Mouse (Mus musculus) liver, embryonic 14.5 days (tissue): ENCODE data around the gene Ufc1. TPM values are rescaled to one million over a fixed set of nuclear protein-coding genes. Genes with fewer than 3 reads are reported as not detected.

Experiments
- ATAC-seq: fragments of 200-750 bp; cut with Nextera tagmentation; 2 replicates; pipeline ENCODE4 v1.8.0; 2017; ENCODE audit warnings: moderate number of reproducible peaks, mild to moderate bottlenecking, moderate library complexity; ENCODE audit not compliant: insufficient read depth
- DNase-seq, 3 experiments: peaks; one replicate each; pipeline ENCODE4 v3.0.0-alpha.2; 2012 to 2013; ENCODE audit warnings: low read depth in 3 of 3, low spot score in 3 of 3
- H3K27ac ChIP-seq: fragments of 300-500 bp; sonication (generic); 2 replicates; pipeline ENCODE4 v1.5.1; 2014; ENCODE audit warnings: moderate library complexity, mild to moderate bottlenecking, control low read depth, inconsistent platforms
- H3K27me3 ChIP-seq: fragments of 300-500 bp; sonication (generic); 2 replicates; pipeline ENCODE4 v1.6.1; 2014; ENCODE audit warnings: mild to moderate bottlenecking, low read length, moderate library complexity; ENCODE audit not compliant: control insufficient read depth, insufficient read depth
- H3K36me3 ChIP-seq: fragments of 300-500 bp; sonication (generic); replicated peaks from 2 replicates; pipeline ENCODE4 v1.6.1; 2014; ENCODE audit warnings: low read depth; ENCODE audit not compliant: control insufficient read depth, insufficient read depth
- H3K4me1 ChIP-seq, 2 experiments: fragments of 200-500 bp in 1 of 2; fragments of 300-500 bp in 1 of 2; sonication (generic) in 1 of 2; replicated peaks; 2 replicates each; pipeline ENCODE4 v1.6.1; 2012 to 2014; ENCODE audit warnings: antibody characterized with exemption in 1 of 2, inconsistent platforms in 1 of 2, low read length in 1 of 2; ENCODE audit not compliant: control insufficient read depth in 2 of 2, insufficient read depth in 2 of 2
- H3K4me2 ChIP-seq: fragments of 300-500 bp; sonication (generic); 2 replicates; pipeline ENCODE4 v1.6.1; 2014; ENCODE audit warnings: low read depth, mild to moderate bottlenecking, control low read depth, moderate library complexity
- H3K4me3 ChIP-seq, 2 experiments: fragments of 200-500 bp in 1 of 2; fragments of 300-500 bp in 1 of 2; sonication (generic) in 1 of 2; 2 replicates each; pipeline ENCODE4 v1.5.1; 2012 to 2014; ENCODE audit warnings: low read depth in 2 of 2, low read length in 2 of 2, mild to moderate bottlenecking in 2 of 2, control low read depth in 1 of 2, inconsistent platforms in 1 of 2, moderate library complexity in 1 of 2; ENCODE audit not compliant: insufficient read depth in 1 of 2
- H3K9ac ChIP-seq: fragments of 300-500 bp; sonication (generic); replicated peaks from 2 replicates; pipeline ENCODE4 v1.6.1; 2014; ENCODE audit warnings: mild to moderate bottlenecking, control low read depth, moderate library complexity
- H3K9me3 ChIP-seq: fragments of 300-500 bp; sonication (generic); 2 replicates; pipeline ENCODE4 v1.6.1; 2016; ENCODE audit warnings: low read length, mixed read lengths; ENCODE audit not compliant: control insufficient read depth
- CTCF ChIP-seq: IDR thresholded peaks from 2 replicates; pipeline ENCODE4 v1.5.1; 2016; ENCODE audit warnings: antibody characterized with exemption, low read depth, control low read depth
- EP300 ChIP-seq: IDR thresholded peaks from 2 replicates; pipeline ENCODE4 v1.6.1; 2016; ENCODE audit warnings: antibody characterized with exemption, low read depth
- WGBS: fragments of 180-500 bp; shearing (Covaris S2); extraction: QIAGEN DNeasy Blood & Tissue Kit; methylation state at CpG from one replicate; pipeline ENCODE4 v1.1.7; 2014; ENCODE audit not compliant: insufficient replicate concordance; 5-methylcytosine and 5-hydroxymethylcytosine counted together
- polyA plus RNA-seq, 2 experiments: library from polyadenylated mRNA; depleted of rRNA in 1 of 2; stranded (reverse) in 1 of 2; unstranded in 1 of 2; fragments of >200 nt; fragmentation: Nextera tagmentation in 1 of 2; extraction: Ambion mirVana in 1 of 2; gene quantifications; 2 replicates each; pipeline versions ENCODE4 v1.2.1 to v1.2.3; 2012 to 2014

Ufc1 gene
- polyA plus RNA-seq, 2 experiments = 23.3 to 45.8 TPM

GRCm38 (mm10) chr1:171258921-171259320 is 35.9 kb downstream of the Ufc1 start:
- Histone ChIP-seq H3K36me3 (no peaks in the 10 kb centered on the region), H3K4me2 (no peak overlapping the region), H3K27me3 (peaks cover 7% of the 10 kb centered on the region), H3K9me3 (no peaks in the 10 kb centered on the region), H3K9ac (no peak overlapping the region; the same call in 1 of the 2 replicates), H3K27ac (no peak overlapping the region), H3K4me1 (peaks cover 0 to 16% of the 10 kb centered on the region in 2 experiments; a peak in 2 of 4 replicates), H3K4me3 (no peak overlapping the region)
- no peak for TF ChIP-seq EP300
- no peak for TF ChIP-seq CTCF
- ATAC-seq (no peak), DNase-seq (no peak)
- 58% methylated on average over 17 of the region's 17 CpGs for WGBS

- Histone ChIP-seq H3K4me2 (no peak overlapping the region), H3K27ac (no peak overlapping the region), H3K27me3 (peaks cover 10% of the 10 kb centered on the region), H3K9ac (no peak overlapping the region), H3K9me3 (no peaks in the 10 kb centered on the region), H3K4me1 (peaks cover 0 to 15% of the 10 kb centered on the region in 2 experiments; a peak in 2 of 4 replicates), H3K4me3 (no peak overlapping the region), H3K36me3 (no peaks in the 10 kb centered on the region)
- DNase-seq = no peak
- ATAC-seq = no peak
- no peak for TF ChIP-seq CTCF
- no peak for TF ChIP-seq EP300
- 62% methylated on average over 9 of the region's 9 CpGs for WGBS
These were observed 37.0 kb downstream of the Ufc1 start for GRCm38 (mm10) chr1:171257781-171258180.

DNA sequence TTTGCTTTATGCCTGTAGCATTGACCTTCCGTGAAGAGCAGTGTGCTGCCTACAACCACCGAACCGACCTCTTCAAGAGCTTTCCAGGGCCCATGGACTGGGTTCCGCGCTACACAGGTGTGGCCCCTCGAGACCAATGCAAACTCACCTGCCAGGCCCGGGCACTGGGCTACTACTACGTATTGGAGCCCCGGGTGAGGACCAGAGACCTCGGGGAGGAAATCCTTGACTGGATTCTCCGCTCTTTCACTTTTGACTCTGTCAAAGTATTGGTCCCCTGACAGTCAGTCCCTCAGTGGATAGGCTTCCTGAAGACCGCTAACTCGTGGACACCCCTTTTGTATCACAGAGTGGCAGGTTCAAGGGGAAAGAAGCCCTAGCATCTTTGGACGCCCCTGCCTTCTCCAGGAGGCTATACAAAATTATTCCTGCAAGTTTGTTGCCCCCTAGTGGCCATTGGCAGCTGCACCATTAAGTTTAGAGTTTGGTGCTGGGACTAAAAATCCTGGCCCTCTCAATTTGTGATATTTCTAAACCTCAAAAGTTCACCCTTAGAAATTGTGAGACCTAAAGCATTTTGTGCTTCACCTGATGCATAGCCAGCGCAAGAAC is 37.8 kb downstream of the Ufc1 start:
- peak; percentile 85 for TF ChIP-seq CTCF
- no peak for TF ChIP-seq EP300
- 53% methylated on average over 15 of the region's 15 CpGs for WGBS
- DNase-seq = peak in 1 of 3 experiments; percentile 63

DNA sequence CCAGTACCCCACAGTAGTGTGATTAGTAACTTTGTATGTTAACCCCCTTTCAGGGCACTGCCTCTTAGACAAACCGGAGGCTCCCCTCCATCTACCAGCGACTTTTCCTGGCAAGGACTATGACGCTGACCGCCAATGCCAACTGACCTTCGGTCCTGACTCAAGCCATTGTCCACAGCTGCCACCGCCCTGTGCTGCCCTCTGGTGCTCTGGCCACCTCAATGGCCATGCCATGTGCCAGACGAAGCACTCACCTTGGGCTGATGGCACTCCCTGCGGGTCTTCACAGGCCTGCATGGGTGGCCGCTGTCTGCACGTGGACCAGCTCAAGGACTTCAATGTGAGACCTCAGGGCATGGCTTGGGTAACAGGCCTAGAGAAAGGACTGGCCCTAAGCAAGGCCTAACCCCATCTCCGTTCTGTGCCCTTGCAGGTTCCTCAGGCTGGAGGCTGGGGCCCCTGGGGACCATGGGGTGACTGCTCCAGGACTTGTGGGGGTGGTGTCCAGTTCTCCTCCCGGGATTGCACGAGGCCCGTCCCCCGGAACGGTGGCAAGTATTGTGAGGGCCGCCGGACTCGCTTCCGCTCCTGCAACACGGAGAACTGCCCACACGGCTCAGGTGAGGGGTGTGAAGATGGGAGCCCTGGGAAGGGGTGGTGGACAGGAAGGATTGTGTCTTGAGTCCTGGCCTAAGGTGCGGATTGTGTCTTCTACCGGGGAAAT is 38.6 kb downstream of the Ufc1 start:
- DNase-seq = no peak
- TF ChIP-seq CTCF (no peak), EP300 (no peak)

More for the DNA sequence above, 37.8 kb downstream of the Ufc1 start:
- no peak for ATAC-seq
- H3K36me3 ChIP-seq = no peaks in the 10 kb centered on the region
- H3K9ac ChIP-seq = no peak overlapping the region
- H3K4me1 ChIP-seq = peaks cover 0 to 11% of the 10 kb centered on the region in 2 experiments; a peak in 2 of 4 replicates
- no peak overlapping the region for H3K4me2 ChIP-seq
- H3K4me3 ChIP-seq = no peak overlapping the region
- no peaks in the 10 kb centered on the region for H3K9me3 ChIP-seq
- H3K27me3 ChIP-seq = peaks cover 13% of the 10 kb centered on the region
- H3K27ac ChIP-seq = no peak overlapping the region

GRCm38 (mm10) chr1:171252415-171252814 is 42.4 kb downstream of the Ufc1 start:
- Histone ChIP-seq H3K27me3 (peaks cover 25% of the 10 kb centered on the region), H3K36me3 (no peaks in the 10 kb centered on the region), H3K4me2 (no peak overlapping the region), H3K4me1 (peaks cover 6 to 8% of the 10 kb centered on the region in 2 experiments), H3K9me3 (no peaks in the 10 kb centered on the region), H3K9ac (no peak overlapping the region), H3K27ac (no peak overlapping the region), H3K4me3 (no peak overlapping the region)
- ATAC-seq (no peak), DNase-seq (no peak)
- 62% methylated on average over 17 of the region's 17 CpGs for WGBS
- TF ChIP-seq EP300 (no peak), CTCF (no peak)

More for the DNA sequence above, 38.6 kb downstream of the Ufc1 start:
- Histone ChIP-seq H3K36me3 (no peaks in the 10 kb centered on the region), H3K27me3 (peaks cover 18% of the 10 kb centered on the region), H3K9ac (no peak overlapping the region), H3K4me3 (no peak overlapping the region), H3K27ac (no peak overlapping the region), H3K9me3 (no peaks in the 10 kb centered on the region), H3K4me1 (peaks cover 0 to 10% of the 10 kb centered on the region in 2 experiments; a peak in 2 of 4 replicates), H3K4me2 (no peak overlapping the region)
- 76% methylated on average over 24 of the region's 24 CpGs for WGBS
- no peak for ATAC-seq
